ENCODE assay signal across 8 mouse cellular contexts in the genomic region with DNA sequence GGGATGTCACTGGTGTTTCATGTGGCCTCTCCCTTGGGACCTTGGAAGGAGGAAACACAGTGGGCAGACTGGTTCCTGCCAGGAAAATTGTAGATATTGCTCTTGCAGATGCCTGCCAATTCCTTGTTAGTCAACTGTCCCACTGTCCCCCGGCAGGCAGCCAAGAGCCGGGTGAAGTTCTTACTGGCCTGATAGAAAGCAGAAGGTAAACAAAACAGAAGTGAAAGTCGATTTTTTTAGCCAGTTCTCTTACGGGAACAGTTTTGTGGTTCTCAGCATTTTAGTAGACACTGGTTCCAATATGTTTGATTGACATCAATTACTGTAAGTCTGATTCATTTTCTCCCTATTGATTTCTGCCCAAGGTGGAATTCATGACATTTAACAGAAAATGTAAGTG. TPM values are rescaled to one million over a fixed set of nuclear protein-coding genes. Genes with fewer than 3 reads are reported as not detected.
DNase-seq lines count a peak whose midpoint lies in the region; ATAC-seq and TF ChIP-seq lines count a peak whose summit lies in the region.

No protein-coding gene starts in this region.

- no peak for TF ChIP-seq POLR2A in bone marrow macrophage, adult 2 months (IDR thresholded peaks at IDR 0.05; ENCODE audit: borderline replicate concordance, low read depth, low read length)

- no peaks in the 10 kb centered on the region for H3K9me3 ChIP-seq in kidney, embryonic 14.5 days (ENCODE audit: control insufficient read depth, low read length)
- H3K9me3 ChIP-seq in intestine, postnatal 0 days (ENCODE audit: control insufficient read depth): no peaks in the 10 kb centered on the region
- H3K9me3 ChIP-seq in liver, postnatal 0 days (ENCODE audit: low read length): no peaks in the 10 kb centered on the region
- H3K9me3 ChIP-seq in forebrain, embryonic 10.5 days: no peaks in the 10 kb centered on the region

- H3K4me3 ChIP-seq in kidney, embryonic 14.5 days (ENCODE audit: low read length): no peak overlapping the region
- H3K4me3 ChIP-seq in bone marrow macrophage, adult 2 months (ENCODE audit: insufficient read depth, low read length): peak overlapping the region; percentile 16
- H3K4me3 ChIP-seq in intestine, postnatal 0 days (ENCODE audit: low read depth, low read length): no peak overlapping the region
- H3K4me3 ChIP-seq in liver, postnatal 0 days (ENCODE audit: low read depth, low read length): no peak overlapping the region
- no peak overlapping the region for H3K4me3 ChIP-seq in forebrain, embryonic 10.5 days

- H3K27me3 ChIP-seq in kidney, embryonic 14.5 days (ENCODE audit: control insufficient read depth, insufficient read depth, low read length): no peaks in the 10 kb centered on the region
- no peaks in the 10 kb centered on the region for H3K27me3 ChIP-seq in intestine, postnatal 0 days (replicated peaks; ENCODE audit: control insufficient read depth, insufficient read depth, low read length)
- no peaks in the 10 kb centered on the region for H3K27me3 ChIP-seq in liver, postnatal 0 days (ENCODE audit: insufficient read depth, low read length)
- no peaks in the 10 kb centered on the region for H3K27me3 ChIP-seq in forebrain, embryonic 10.5 days (ENCODE audit: poor library complexity, severe bottlenecking)

- 0 out of 2 replicates have a peak, but pooled peaks have one; percentile 12 for TF ChIP-seq EP300 in liver, postnatal 0 days (IDR thresholded peaks at IDR 0.05; ENCODE audit: low read depth)

- no peak for TF ChIP-seq CTCF in bone marrow macrophage, adult 2 months (IDR thresholded peaks at IDR 0.05; ENCODE audit: low read depth, low read length)
- no peak for TF ChIP-seq CTCF in intestine, postnatal 0 days (IDR thresholded peaks at IDR 0.05; ENCODE audit: low read depth)
- TF ChIP-seq CTCF in liver, postnatal 0 days (IDR thresholded peaks at IDR 0.05; ENCODE audit: low read depth): no peak

- H3K36me3 ChIP-seq in kidney, embryonic 14.5 days (ENCODE audit: control insufficient read depth, insufficient read depth, low read length): peaks cover 6% of the 10 kb centered on the region; the same call in 1 of the 2 replicates
- no peaks in the 10 kb centered on the region; the same call in 1 of the 2 replicates for H3K36me3 ChIP-seq in intestine, postnatal 0 days (ENCODE audit: control insufficient read depth, insufficient read depth)
- peaks cover 5% of the 10 kb centered on the region; the same call in 1 of the 2 replicates for H3K36me3 ChIP-seq in liver, postnatal 0 days (replicated peaks; ENCODE audit: insufficient read depth, low read length)
- peaks cover 23% of the 10 kb centered on the region for H3K36me3 ChIP-seq in forebrain, embryonic 10.5 days (replicated peaks)

- no peak overlapping the region for H3K4me2 ChIP-seq in kidney, embryonic 14.5 days (replicated peaks; ENCODE audit: low read depth, low read length)
- H3K4me2 ChIP-seq in intestine, postnatal 0 days (replicated peaks; ENCODE audit: low read depth): no peak overlapping the region
- peak overlapping the region; percentile 62 for H3K4me2 ChIP-seq in liver, postnatal 0 days (ENCODE audit: low read depth, low read length)

- peaks cover 14% of the 10 kb centered on the region for H3K4me1 ChIP-seq in kidney, embryonic 14.5 days (ENCODE audit: control insufficient read depth, insufficient read depth, low read length)
- H3K4me1 ChIP-seq in bone marrow macrophage, adult 2 months (ENCODE audit: control insufficient read depth, insufficient read depth, low read length): peaks cover 74% of the 10 kb centered on the region
- H3K4me1 ChIP-seq in intestine, postnatal 0 days (replicated peaks; ENCODE audit: control insufficient read depth, insufficient read depth, low read length): no peaks in the 10 kb centered on the region
- peaks cover 39% of the 10 kb centered on the region for H3K4me1 ChIP-seq in liver, postnatal 0 days (ENCODE audit: insufficient read depth)
- H3K4me1 ChIP-seq in forebrain, embryonic 10.5 days: peaks cover 14% of the 10 kb centered on the region

- 62% methylated on average over 4 of the region's 4 CpGs for WGBS in kidney, embryonic 14.5 days
- WGBS in intestine, postnatal 0 days: 4% methylated on average over 4 of the region's 4 CpGs
- WGBS in liver, postnatal 0 days (ENCODE audit: insufficient replicate concordance): 11% methylated on average over 4 of the region's 4 CpGs
- 86% methylated on average over 4 of the region's 4 CpGs for WGBS in forebrain, embryonic 10.5 days

- H3K27ac ChIP-seq in kidney, embryonic 14.5 days (ENCODE audit: low read depth, low read length): no peak overlapping the region
- peak overlapping the region; percentile 92 for H3K27ac ChIP-seq in bone marrow macrophage, adult 2 months (ENCODE audit: insufficient read depth, low read depth, low read length)
- peak overlapping the region; percentile 50 for H3K27ac ChIP-seq in intestine, postnatal 0 days (ENCODE audit: low read depth, low read length)
- H3K27ac ChIP-seq in liver, postnatal 0 days (ENCODE audit: low read depth): peak overlapping the region; percentile 85
- no peak overlapping the region for H3K27ac ChIP-seq in forebrain, embryonic 10.5 days

- ATAC-seq in kidney, embryonic 14.5 days (ENCODE audit: low FRiP score, low TSS enrichment): no peak
- ATAC-seq in intestine, postnatal 0 days: no peak
- ATAC-seq in liver, postnatal 0 days: peak; percentile 63

- intact Hi-C loops in gastrocnemius, postnatal 36 days (cut with DNase I): no loop called here

- no peak overlapping the region for H3K9ac ChIP-seq in kidney, embryonic 14.5 days (ENCODE audit: low read depth, low read length)
- H3K9ac ChIP-seq in intestine, postnatal 0 days (ENCODE audit: low read depth, low read length): no peak overlapping the region
- peak overlapping the region; percentile 32; the same call in 1 of the 2 replicates for H3K9ac ChIP-seq in liver, postnatal 0 days (replicated peaks)

- peak; percentile 89 for DNase-seq in kidney, adult 11 months
- peak; percentile 65 to 83 for DNase-seq in gastrocnemius, postnatal 36 days
- DNase-seq in liver, postnatal 0 days: peak; percentile 85
- DNase-seq in spleen, adult 12 weeks (ENCODE audit: low spot score): peak; percentile 21
- no peak for DNase-seq in forebrain, embryonic 10.5 days (ENCODE audit: extremely low spot score, low spot score)

RNA-seq across cellular contexts. Expression of gene Ptpn1, which starts 27.0 kb away (rescaled TPM):
- polyA plus RNA-seq in kidney, embryonic 14.5 days (2014; fragmentation: Nextera tagmentation; extraction: Ambion mirVana): 42.6 and 53.4 TPM in 2 replicates
- 84.4 and 94.5 TPM in 2 replicates for polyA plus RNA-seq in bone marrow macrophage, adult 2 months (2012; ENCODE audit: insufficient read depth, insufficient read length, missing spikeins)
- 10 to 100 TPM; 12.5 to 14.9 TPM for total RNA-seq in gastrocnemius, postnatal 36 days (2021)
- polyA plus RNA-seq in intestine, postnatal 0 days (2015; fragmentation: Nextera tagmentation; extraction: Ambion mirVana): 30.5 and 33.5 TPM in 2 replicates
- 31.4 and 32.4 TPM in 2 replicates for polyA plus RNA-seq in liver, postnatal 0 days (2015; fragmentation: Nextera tagmentation; extraction: Ambion mirVana)
- polyA plus RNA-seq in forebrain, embryonic 10.5 days (2016; fragmentation: Nextera tagmentation; extraction: Ambion mirVana): 66.0 and 66.4 TPM in 2 replicates

RNA-seq across cellular contexts. Expression of gene Ripor3, which starts 51.6 kb away (rescaled TPM):
- polyA plus RNA-seq in kidney, embryonic 14.5 days (2014; fragmentation: Nextera tagmentation; extraction: Ambion mirVana): 0.53 and 1.0 TPM in 2 replicates
- not detected in 2 replicates for polyA plus RNA-seq in bone marrow macrophage, adult 2 months (2012; ENCODE audit: insufficient read depth, insufficient read length, missing spikeins)
- under 1 TPM; 0.39 to 0.64 TPM for total RNA-seq in gastrocnemius, postnatal 36 days (2021)
- 1.5 and 1.6 TPM in 2 replicates for polyA plus RNA-seq in intestine, postnatal 0 days (2015; fragmentation: Nextera tagmentation; extraction: Ambion mirVana)
- polyA plus RNA-seq in liver, postnatal 0 days (2015; fragmentation: Nextera tagmentation; extraction: Ambion mirVana): 1.4 TPM in 2 replicates
- polyA plus RNA-seq in forebrain, embryonic 10.5 days (2016; fragmentation: Nextera tagmentation; extraction: Ambion mirVana): 0.59 and 0.93 TPM in 2 replicates

Comparison
In these comparisons a context has a peak if more than half of its experiments do, and no peak if none do; other contexts are left out.
1. H3K27ac ChIP-seq: peak in bone marrow macrophage, adult 2 months (single experiment), intestine, postnatal 0 days (single experiment) and liver, postnatal 0 days (single experiment); none in kidney, embryonic 14.5 days (single experiment) and forebrain, embryonic 10.5 days (single experiment).